Mouse (Mus musculus): ENCODE measurements around the gene Mrpl45. TPM values are rescaled to one million over a fixed set of nuclear protein-coding genes. Genes with fewer than 3 reads are reported as not detected.
"Not testable (repeated sequence)": the region's sequence is repeated elsewhere in the genome, so short reads cannot be mapped to it uniquely, and the experiment has no call there.

Gene Mrpl45
- total RNA-seq, 4 experiments from 2014 or later, result 49.9 to 64.7 (median 56.9) TPM

DNA sequence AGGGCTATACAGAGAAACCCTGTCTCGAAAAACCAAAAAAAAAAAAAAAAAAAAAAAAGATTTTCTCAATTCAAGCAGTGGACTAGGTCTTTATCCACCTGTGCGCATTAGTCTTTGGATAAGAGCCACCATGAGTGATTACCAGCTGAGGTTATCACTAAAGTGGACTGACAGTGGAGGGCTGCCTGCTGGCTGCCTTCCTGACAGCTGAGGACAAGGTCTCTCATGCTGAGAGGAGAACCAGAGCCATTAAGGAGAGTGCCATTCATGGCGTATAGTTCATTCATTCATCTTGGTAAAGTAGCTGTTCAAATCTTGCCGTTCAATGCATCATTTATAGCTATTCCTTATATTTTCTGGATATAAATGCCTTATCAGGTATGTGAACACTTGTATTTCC lies 19.0 kb upstream of the Mrpl45 start:
- no peak for DNase-seq (ENCODE audit: low spot score)

DNA sequence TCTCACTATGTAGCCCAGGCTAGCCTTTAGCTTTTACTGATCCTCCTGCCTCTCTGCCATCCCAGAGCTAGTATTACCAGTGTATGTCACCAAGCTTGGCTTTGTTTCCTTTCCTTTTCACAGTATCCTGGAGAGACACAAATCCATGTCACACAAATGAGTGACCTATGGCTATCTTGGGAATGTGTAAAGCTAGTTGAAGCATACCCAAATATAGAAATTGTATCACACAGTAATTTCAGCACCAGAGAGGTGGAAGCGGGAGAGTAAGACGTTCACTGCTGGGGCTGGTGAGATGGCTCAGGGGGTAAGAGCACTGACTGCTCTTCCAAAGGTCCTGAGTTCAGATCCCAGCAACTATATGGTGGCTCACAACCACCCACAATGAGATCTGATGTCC lies 15.6 kb upstream of the Mrpl45 start:
- no peak for DNase-seq (ENCODE audit: low spot score)

DNA sequence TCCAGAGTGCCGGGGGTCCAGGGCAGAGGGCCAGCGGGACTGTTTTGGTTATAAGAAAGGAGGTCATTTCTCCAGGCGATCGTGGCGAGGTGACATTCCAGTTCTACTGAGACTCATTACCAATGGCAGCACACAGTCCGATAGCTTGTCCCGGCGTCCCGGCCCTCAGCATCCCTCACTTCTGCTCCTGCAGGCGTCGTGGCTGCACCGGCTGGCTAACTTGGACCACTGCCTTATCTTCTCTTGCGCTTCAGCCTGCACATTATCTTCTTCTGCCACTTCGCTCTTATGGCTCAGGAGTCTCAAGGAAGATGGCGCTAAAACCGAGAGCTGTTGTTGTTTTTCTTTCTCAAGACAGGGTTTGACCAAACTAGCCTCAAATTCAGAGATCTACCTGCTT lies 14.1 kb upstream of the Mrpl45 start:
- no peak for DNase-seq (ENCODE audit: low spot score)

DNA sequence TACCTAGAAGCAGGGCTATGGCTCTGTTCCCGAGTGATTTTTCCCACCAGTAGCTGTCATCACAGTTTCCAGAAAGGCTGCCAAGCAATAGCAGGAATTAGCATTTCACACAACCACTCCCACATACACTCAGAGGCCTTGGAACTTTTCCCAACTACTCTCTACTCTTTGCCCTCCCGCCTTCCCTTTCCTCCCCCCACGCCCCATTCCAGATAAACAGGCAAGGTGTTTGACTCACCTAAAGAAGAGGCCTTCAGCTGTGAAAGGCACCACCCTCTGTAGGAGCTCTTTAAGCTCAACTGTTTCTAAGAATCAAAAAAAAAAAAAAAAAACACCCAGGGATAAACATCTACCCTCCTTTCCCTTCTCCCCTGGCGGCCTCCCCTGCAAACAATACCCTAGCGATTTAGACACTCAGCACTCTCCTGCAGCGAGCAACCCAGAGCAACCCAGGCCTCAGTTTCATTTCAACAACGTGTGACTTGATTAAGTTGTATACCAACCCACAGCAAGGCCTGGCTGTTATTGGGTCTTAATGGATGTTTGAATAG lies 13.2 kb upstream of the Mrpl45 start:
- peak; percentile 89 for DNase-seq (ENCODE audit: low spot score)

DNA sequence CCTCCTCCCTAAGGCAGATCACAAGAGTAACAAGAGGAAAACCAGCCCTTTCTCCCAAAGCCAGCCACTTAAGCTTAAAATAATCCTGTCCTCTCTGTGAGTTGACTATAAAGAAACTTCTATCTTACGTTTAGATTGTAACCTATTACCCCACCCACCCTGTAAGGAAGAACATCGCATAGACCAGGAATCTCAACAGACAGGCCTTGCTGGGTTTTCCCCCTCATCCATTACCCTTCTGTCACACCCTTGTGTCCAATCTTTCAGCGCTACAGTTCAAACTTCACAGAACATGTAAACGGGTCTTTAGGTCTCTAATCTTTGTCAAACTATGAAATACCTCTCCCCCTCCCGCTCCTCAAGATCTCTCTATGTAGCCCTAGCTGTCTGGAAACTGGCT lies 10.9 kb upstream of the Mrpl45 start:
- DNase-seq (ENCODE audit: low spot score), result no peak

DNA sequence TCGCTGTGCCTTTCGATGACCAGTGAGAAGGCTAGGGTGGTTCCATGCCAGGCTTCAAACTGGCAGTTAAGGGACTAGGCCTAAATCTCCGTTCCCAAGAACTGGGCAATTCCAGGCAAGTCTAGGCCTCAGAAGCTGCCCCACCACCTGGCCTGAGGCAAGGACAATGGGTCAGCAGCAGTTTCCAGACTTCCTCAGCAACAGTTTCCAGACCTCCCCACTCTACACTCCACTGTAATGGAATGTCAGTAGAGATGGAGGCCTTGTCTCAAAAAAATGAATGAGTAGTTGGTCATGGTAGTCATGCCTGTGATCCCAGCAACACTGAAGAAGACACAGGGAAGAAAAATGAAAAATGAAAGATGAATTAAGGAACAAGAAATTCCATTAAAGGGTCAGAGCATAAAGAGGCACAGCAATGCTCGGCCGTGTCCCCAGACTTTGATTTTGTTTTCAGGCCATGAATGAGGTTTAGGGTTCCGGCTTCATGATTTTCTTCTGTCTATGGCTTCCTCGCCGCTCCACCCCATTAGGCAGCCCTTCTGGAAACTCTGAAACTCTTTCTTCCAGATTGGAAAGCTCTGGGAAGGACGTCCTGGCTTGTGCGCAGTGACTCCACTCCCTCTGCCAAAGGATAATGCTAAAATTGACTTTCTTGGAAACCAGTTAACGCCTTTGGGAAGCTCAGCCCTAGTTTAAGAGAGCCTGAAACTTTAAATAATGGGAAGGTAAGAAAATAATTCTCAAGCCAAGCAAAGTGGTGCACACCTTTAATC lies 8.0 kb upstream of the Mrpl45 start:
- DNase-seq (ENCODE audit: low spot score), result peak; percentile 52

DNA sequence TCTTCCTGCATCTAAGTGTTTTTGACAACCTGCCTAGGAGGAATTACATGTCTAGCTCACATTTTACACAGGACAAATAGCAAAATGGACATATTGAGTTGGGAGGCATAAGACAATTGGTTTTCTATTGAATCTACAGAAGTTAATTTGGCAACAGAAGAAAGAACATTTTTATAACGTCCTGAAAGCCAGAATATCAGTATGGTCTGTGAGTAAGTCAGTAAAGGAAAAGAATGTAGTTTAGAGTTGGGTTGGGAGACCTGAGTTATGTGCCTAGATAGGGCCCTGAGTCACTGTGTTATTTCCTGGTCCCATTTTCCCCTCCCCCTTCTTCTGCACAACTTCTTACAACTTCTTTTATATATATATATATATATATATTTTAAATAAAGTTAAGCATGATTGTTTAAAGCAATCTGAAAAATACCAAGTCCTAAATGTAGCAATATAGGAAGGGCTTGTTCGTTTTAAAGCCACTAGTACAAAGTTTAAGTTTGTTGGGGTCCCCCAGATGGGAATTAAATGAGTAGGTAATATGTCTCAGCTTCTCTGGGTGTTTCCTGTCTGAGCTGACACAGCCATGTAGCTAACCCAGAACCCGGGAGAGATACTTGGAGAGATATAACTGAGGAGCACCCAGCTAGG lies 6.6 kb upstream of the Mrpl45 start:
- no peak for DNase-seq (ENCODE audit: low spot score)

DNA sequence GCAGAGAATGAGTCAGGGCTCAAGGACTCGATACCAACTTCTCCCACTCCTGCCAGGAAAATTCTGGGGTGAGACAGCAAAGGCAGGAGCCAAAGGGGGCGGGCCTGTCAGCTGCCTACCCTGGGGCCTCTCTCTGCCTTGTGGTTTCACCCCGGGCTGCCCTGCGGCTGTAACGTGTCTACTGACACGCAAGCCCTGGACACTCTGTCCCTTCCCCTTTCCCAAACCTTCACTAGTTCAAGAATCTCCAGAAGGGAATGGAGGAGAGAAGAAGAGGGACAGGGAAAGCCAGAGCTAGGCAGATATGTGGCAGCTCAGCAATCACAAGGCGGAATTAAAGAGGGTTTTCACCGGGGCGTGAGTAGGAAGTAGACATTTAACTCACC lies 6.1 kb upstream of the Mrpl45 start:
- DNase-seq (ENCODE audit: low spot score), result peak; percentile 91

DNA sequence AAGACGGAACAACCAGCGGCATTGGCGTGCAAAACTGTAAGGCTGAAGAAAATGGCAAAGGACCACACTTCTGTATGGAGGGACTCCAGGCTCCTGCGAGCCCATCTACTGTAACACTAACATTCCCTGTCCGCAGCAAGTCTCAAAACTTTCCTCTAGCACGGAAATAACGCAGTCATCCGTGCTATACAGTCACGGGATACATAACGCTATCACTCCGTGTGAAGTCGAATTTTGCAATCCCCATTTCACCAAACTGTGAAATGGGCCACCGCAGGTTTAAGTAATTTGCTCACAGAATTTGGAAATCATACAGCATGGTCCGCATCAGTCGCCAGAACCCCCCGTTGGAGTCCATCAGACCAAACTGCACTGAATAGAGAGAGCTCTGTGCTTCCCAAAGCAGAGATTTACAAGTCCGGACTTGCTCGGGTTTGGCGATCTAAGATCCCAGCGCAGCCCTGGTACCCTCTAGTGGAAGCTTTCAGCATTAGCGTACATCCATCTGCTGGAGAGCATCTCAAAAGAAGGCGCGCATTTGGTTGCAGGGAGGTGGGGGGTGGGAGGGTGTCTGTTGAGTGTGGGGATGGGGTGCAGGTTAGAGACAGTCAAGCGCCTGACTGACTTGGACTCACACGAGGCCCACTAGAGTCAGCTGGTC lies 5.5 kb upstream of the Mrpl45 start:
- DNase-seq (ENCODE audit: low spot score), result peak; percentile 87

DNA sequence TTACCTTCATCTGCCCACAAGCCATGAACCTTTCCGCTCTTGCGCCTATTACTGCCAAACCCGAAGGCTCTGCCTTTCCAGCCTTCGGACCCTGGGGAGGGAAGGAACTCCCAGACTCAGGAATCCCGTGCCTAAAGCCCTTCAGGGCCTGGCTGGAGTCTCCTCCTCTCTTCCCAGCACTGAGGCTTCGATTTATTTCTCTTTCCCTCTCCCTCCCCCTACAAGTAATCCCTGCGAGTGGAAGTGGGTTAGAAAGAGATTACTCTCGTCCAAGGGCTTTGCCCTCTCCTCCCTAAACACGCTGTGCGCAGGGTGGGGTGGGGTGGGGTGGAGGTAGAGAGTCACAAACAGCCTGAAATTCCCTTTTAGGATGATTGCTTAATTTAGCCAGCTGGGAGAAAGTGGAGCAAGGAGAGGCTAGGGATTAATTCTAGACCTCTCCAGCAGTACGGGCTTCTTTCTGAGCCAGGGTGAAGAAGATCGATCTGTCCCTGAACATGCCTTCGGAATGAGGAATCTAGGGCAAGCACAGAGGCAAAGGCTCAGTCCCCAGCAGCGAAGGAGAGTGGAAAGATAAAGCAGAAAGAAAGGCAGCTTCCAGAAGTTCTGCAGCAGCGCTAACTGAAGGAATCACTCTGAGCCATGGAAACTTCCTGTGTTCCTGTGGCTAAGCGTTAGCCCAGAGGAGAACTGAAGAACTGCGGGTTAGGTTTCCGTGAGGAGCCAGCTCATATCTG lies 4.5 kb upstream of the Mrpl45 start:
- peak; percentile 46 for DNase-seq (ENCODE audit: low spot score)

DNA sequence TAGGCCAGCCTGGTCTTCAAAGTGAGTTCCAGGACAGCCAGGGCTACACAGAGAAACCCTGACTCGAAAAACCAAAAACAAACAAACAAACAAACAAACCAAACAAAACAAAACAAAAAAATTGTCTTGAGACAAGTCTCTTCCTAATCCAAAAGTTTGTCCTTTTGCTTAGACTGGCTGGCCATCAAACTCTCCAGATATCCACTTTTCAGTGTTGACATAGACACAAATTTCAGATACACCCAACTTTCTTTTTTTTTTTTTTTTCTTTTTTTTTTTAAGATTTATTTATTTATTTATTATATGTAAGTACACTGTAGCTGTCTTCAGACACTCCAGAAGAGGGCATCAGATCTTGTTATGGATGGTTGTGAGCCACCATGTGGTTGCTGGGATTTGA lies 2.6 kb upstream of the Mrpl45 start:
- not testable (repeated sequence) for DNase-seq (ENCODE audit: low spot score)

DNA sequence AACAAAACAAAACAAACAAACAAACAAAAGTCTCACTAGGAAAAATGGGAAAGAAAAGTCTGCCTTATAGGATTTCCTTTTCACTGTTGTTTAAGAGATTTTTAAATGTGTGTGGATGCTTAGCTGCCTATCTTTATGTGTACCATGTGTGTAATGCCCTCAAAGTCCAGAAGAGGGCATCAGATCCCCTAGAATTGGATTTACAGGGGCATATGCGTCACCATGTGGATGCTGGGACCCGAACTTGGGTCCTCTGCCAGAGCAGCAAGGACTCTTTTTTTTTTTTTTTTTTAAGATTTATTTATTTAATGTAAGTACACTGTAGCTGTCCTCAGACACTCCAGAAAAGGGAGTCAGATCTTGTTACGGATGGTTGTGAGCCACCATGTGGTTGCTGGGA lies 1.4 kb upstream of the Mrpl45 start:
- DNase-seq (ENCODE audit: low spot score), result no peak

DNA sequence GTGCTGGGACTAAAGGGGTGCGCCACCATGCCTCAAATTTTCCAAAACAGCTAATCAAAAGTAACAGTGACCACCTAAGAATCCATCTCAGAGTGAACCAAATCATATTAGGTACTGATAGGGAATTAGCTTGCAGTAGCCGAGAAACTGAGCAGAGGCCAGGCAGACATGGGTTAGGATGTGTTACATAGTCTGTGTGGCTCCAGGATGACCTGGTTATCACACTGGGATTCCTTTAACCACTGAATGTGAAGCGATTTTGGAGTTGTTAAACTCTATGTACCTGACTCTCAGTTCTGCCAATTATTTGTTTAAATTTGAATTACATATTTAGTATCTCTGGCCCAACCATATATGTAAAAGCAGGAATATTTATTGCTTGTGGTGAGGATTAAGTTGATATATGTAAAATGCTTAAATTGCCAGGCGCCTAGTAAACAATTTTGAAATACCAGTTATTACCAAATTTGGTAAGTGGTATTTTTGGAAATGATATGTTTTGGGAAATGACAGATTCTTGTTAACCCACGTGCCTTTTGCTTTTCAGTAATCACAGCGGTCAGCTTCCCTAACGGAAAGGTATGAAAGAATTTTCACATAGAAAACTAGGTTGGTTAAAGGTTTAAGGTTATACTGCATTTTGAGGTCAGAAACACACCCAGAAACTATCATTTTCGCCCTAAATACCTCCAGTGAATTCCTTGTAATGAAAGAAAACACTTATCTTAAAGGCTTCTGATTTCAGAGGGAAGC lies 589 bp upstream of the Mrpl45 start:
- no peak for DNase-seq (ENCODE audit: low spot score)

DNA sequence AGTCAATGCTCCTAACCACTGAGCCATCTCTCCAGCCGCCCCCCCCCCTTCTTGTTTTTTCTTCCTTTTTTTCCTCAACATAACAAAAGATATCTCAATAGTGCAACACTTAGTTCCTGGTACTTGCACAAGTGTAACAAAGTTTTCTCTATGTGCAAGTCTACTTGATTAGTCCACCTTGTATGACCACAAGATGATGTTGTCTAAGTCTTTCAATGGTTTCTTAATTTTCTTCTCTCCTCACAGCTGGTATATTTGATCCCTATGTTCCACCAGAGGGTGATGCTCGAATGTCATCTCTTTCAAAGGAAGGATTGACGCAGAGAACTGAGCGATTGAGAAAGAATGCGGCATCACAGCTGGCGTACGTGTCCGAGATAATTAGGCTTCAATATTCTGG lies 5.7 kb downstream of the Mrpl45 start:
- DNase-seq (ENCODE audit: low spot score), result no peak

DNA sequence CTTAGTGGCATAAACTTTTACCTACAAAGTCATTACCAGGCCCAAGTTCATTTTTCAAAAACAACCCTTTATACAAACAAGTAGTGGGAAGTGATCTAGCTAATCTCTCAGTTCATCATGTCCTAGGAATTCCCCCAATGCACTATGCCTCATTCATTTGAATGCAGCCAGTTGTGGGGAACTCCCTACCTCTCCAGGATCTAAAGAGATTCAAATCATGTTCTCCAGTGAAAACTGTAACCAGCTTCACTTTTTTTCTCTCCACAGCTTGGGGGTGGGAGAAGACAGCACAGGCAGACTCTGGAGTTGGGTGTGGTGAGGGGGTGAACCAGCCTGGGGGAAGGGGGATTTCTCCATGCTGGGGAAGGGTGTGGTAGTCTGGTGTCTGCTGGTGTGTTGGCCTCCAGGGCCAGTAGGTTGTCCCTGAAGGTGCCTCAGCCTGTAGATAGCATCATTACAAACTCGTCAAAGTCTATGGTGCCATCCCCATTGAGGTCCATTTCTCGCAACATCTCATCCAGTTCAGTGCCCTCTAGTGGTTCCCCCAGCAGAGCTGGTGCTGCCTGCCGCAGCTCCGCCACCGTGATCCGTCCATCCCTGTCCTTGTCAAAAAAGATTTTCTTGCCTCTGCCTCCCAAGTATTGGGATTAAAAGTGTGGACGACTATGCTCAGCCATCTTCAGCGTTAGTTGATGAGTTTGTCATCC lies 6.5 kb downstream of the Mrpl45 start:
- DNase-seq (ENCODE audit: low spot score), result not testable (repeated sequence)

DNA sequence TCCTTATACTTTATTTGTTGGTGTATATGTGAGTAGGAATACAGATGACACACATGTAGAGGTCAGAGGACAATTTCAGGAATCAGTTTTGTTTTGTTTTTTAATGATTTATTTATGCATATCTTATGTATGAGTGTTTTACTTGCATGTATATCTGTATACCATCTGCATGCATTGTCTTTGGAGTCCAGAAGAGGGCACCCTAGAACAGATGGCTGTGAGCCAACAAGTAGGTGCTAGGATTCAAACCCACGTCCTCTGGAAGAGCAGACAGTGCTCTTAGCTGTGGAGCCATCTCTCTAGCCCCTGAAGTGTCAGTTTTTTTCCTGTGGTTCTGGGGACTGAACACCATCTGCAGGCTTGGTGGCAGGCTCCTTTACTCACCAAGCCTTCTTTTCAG lies 9.7 kb downstream of the Mrpl45 start:
- no peak for DNase-seq (ENCODE audit: low spot score)

DNA sequence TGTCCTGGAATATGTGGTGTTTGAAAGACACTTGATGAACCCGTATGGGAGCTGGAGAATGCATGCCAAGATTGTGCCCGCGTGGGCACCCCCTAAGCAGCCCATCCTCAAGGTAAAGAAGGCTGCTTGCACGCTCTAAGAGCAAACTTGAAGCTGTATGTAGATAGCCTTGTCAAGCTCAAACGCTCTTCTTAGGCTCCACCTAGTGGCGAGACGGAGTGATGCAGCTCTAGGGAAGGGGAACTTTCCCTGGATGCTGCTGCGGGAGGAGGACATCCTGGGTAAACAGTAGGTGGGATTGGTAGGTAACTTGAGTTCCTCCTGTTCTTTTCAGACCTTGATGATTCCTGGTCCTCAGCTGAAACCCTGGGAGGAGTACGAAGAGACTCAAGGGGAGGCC lies 12.6 kb downstream of the Mrpl45 start:
- peak; percentile 60 for DNase-seq (ENCODE audit: low spot score)

DNA sequence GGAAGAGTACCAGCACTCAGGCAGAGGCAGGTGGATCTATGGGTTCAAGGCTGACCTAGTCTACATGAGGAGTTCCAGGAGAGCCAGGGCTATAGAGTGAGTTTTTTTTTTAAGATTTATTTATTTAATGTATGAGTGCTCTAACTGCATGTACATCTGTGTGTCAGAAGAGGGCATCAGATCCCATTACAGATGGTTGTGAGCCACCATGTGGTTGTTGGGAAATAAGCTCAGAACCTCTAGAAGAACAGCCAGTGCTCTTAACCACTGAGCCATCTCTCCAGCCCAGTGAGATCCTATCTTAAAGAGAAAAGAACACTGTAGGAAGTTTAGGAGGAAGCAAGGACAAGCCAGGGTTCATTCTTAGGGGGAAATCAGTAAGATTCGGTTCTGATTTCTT lies 14.8 kb downstream of the Mrpl45 start:
- DNase-seq (ENCODE audit: low spot score), result no peak

DNA sequence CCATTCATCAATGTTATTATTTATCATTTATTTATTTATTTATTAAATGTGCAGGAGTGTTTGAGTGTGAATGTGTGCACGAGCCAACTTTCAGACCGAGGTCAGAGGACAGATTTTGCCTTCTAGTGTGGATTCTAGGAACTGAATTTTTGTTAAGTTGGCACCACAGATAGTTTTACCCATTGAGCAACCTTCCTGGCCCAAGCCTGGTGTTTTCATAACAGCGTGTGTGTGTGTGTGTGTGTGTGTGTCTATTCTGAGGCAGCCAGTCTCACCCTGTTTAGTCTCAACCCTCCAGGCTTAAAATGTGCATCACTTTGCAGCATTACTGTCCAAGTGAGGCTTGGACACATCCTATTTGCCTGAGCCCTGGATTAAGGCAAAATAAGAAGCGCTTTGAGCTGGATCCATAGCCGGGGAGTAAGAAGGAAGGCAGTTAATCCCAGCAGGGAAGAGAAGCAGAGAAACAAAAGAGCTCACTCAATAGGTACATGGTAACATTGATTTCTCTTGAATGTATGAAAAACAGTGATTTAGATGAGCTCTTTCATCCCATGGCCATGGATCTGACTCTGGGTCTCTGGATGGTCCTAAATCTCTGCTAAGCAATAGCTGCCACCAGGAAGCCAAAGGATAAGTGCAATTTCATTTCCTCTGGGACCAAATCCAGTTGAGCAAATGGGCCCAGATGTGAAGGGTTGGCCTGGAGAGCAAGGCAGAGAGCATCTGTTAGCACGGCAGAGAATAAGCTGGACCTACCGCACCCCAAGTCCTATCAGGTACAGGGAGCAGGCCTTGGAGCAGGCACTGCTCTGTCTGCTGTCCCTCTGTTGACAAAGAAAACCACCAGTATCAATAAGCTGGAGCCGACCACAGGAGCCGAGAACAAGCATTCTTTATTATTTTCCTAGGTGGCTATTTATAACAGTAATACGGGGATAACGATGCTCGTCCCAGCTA lies 16.0 kb downstream of the Mrpl45 start:
- DNase-seq (ENCODE audit: low spot score), result no peak
